Mouse (Mus musculus) R1 (cell line): Measurements from ENCODE around the gene Ppp5c.

Source experiments
- DNase-seq: peaks from one replicate; pipeline ENCODE4 v3.0.0-alpha.2; 2018; ENCODE audit warnings: low read depth, low spot score

Gene Ppp5c

DNA sequence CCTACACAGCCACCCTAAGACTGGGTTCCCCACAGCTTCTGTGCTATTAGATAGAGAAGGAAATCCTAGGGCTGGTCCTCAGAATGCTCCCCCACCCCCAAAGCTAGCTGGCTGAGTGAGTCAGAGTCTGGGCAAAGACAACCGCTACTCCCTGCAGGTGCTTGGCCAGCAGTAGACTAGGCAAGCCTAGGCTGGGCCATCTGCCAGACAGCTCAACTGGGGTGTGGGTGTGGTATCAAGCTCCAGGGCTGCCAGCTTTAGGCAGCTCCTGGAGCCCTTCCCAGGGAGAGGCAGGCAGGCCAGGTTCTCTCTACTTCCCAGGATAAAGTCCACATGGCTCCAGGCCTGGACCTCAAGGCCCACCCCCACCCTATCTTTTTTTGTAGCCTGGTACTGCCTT, 10.7 kb downstream of the Ppp5c start:
- DNase-seq: no peak

- no peak for DNase-seq
Observed at GRCm38 (mm10) chr7:17015381-17015780, 12.3 kb downstream of the Ppp5c start.

- DNase-seq: no peak
Observed at GRCm38 (mm10) chr7:17011909-17012590, 15.7 kb downstream of the Ppp5c start.

DNA sequence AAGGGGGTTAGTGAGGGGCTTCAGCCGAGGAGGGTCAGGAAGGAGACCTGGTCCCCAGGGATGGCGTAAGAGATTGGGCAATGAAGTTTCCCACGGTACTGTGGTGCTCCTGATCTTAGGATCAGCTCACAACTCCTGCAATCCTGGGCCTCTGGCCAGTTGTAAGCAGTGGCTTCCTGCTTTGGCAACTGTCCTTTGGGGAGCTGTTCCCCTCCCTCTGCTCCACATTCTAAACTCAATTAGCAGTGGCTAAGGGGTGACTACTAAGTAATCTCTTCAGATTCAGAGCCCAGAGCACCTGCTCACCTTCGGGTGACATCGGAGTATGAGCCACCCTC, 17.7 kb downstream of the Ppp5c start:
- DNase-seq: no peak

DNA sequence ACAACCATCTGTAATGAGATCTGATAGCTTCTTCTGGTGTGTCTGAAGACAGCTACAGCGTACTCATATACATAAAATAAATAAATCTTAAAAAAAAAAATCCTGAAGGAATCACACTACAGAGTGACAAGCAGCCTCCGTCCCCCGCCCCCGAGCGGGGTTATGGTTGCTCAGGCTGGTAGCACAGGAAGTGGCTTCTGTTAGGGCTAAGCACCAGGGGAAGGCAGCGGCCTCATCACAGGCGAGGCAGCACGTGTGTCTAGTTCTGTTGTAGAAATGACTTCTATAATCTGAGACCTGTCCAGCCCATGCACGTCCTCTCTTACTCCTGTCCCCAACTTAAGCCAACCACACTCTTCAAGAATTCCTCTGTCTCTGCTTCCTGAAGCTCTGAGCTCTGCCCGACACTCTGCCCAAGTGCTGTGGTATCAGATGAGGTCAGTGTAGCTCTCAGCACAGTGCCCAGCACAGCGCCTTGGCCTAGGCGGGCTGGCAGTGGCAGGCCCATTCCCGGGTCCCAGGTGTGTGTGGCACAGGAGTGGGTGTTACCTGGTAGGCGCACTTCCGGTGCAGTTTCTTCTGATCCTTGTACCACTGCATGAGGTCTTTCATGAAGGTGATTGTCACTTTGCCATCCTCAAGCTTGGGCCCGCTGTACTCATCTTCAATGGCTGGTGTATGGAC, 18.3 kb downstream of the Ppp5c start:
- DNase-seq: no peak

- DNase-seq: no peak
Observed at GRCm38 (mm10) chr7:17007300-17007699, 20.4 kb downstream of the Ppp5c start.

DNA sequence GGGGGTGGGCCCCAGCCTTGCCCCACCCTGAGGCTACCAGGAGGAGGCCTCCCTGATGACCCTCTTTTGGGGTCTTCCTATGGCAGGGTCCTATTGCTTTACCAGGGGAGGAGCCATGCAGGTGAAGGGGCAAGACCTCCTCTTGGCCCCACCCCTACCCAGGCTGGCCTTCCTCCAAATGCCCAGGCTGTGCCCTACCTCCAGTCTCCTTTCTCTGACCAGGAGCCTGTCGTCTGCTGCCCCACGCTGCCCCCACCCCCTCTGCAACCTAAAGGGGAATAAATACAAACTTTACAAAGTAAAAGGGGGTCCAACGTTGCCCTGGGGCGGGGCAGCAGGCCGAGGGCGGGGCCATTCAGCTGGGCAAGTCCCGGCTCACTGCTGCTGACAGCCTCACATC, 23.0 kb downstream of the Ppp5c start:
- no peak for DNase-seq

DNA sequence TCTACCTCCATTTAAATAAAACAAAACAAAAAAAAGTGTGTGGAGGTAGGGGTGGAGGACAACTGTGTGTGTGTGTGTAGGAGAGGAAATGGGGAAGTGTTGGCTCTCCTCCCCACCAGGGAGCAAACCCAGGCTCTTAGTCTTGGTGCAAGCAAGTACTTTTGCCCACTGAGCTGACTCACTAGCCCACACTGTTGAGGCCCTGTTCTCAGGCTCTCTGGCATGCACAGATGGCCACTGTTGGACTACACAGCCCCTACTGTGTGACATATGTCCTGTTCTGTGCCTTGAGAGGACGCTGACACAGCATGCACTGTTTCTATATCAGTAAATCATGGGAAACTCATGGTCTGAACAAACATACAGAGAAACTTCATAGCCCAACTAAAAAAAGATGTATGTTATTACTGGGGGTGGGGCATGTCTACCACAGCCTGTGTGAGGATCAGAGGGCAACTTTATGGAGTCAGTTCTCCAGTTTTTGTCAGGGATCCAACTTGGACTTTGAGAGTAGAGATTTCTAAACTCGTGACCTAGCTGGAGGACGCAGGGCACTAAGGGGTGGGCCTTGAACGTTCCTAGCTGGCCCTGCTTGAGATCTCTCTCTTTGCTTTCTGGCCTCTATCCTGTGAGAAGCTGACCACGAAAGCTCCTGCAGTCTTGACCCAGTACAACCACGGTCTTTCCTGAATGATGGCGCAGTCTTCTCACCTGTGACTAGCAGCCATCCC, 24.3 kb downstream of the Ppp5c start:
- DNase-seq: peak; percentile 49

DNA sequence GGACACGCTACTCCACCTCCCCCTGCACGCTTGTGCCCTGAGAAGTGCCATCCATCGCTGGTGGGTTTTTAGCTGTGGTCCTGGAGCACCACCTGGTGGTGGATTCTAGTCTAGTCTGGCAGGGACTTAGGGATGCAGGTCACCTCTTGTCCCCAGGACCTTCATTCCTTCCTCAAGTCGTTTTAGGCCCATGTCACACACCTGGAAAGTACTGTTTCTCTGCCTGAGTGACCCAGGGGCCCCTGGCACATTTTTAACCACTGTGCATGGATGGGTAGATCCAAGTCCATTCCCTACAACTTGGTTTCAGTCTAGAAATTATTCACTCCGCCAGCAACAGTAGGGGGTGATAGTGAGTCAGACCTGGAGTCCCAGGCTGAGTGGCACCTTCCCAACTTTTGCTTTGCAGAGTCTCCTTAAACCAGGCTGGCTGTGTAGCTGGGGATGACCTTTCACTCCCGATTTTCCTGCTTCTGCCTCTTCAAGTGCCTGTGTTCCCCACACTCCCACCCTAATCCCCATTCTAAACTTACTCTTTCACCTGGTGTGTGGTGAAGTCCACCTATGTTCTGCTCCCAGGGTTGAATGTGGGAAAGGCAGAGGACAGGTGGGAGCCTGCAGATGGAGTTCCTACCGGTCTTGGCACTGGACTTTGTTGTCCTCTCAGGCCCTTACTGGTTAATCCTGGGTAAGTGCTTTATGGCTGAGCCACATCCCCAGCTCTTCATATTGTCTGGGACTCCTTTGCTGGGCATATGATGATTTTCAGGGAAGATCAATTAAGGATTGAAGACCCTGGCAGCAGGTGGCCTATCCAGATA, 25.1 kb downstream of the Ppp5c start:
- DNase-seq: peak; percentile 84

DNA sequence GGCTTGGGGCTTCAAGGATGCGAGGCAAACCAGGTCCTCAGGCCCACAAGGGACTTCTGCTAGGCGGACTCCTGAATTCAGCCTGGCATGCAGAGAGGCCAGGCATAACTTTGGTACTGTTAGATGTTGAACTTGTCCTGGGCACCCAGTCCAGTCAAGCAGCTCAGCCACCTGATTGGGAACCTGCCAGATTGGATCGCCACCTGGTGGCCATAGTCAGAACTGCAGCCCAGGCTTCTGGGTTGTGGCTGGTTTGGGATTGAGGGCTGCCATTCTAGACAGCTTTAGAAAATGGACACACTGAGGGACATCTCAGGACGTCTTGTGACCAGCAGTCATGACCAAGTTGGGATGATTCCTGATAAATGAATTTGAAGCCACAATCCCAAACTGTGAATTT, 28.1 kb downstream of the Ppp5c start:
- DNase-seq: peak; percentile 73

- no peak for DNase-seq
Observed at GRCm38 (mm10) chr7:16999233-16999632, 28.5 kb downstream of the Ppp5c start.

DNA sequence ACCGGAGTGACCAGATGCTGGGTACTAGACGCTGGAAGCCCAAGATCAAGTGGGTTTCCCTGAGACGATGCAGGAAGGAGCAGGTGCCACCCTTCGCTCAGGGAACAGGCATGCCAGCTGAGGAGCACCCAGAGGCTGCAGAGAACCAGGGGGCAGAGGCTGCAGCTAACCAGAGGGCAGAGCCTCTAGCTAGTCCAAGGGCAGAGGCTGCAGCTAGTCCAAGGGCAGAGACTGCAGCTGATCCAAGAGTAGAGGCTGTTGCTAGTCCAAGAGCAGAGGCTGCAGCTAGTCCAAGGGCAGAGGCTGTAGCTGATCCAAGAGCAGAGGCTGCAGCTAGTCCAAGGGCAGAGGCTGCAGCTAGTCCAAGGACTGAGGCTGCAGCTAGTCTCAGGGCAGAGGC, 32.4 kb downstream of the Ppp5c start:
- no peak for DNase-seq

DNA sequence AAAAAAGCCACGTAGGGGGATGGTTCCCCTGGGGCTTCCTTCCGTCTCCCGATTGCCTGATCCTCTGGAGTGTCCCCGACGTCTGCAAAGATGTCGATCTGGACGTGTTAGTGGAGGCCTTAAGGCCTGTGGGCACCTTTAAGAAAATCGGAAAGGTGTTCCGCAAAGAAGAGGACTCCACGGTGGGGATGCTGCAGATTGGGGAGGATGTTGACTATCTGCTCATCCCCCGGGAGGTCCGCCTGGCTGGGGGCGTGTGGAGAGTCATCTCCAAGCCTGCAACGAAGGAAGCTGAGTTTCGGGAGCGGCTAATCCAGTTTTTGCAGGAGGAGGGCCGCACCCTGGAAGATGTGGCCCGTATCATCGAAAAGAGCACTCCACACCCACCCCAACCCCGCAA, 33.3 kb downstream of the Ppp5c start:
- no peak for DNase-seq

DNA sequence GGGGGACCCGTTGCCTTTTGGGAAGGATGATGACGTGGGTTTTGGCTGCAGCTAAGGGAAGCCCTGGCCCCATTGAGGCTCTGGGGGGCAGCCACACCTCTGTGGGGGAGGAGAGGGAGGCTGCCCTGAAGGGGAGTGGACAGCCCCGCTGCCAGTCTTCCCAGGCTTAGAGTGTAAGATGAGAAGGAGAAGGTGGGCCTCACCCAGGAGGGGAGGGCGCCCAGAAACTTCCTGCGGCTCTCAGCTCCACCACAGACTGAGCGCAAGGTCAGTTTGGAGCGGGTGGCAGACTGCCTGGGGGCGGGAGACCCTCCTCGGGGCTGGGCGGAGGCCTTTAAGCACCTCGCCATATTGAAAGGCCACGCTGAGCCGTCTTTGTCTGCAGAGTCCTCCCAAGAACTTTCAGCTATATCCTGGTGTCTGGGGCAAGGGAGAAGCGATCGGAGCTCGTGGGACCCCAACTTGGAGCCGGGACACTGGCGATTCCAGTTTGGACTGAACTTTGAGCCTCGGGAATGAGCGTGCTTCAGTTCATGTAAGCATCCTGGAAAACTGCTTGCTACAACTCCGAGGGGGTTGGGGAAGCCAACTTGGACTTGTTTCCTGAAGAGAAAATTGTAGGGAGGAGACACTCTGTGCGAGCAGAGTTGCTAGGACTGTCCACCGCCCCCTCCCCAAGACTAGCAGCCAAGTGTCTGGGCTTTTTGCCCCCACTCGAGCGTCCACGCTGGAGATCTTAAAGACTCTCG, 33.9 kb downstream of the Ppp5c start:
- peak; percentile 80 for DNase-seq

DNA sequence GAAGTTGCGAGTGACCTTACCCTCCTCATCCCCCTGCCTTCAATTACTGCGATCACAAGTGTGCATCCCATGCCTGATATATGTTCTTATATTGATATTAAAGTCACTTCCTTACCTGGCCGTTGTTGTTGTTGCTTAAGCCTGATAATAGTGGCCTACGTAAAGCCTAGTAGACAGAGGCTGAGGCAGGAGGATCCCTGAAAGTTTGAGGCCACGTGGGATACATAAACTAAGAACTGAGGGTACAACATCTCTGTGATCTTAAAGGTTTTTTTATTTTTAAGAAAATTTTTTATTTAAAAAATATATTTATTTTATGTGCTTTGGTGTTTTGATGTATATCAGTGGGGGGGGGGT, 35.3 kb downstream of the Ppp5c start, which contains the start of gene Ccdc8:
TSS of gene Ccdc8 (plus strand) at position 258 of the 357 bp plus-strand sequence.
- no peak for DNase-seq

- DNase-seq: peak; percentile 54
Observed at GRCm38 (mm10) chr7:16991681-16992450, 35.9 kb downstream of the Ppp5c start.

- DNase-seq: peak; percentile 68
Observed at GRCm38 (mm10) chr7:16990006-16990744, 37.5 kb downstream of the Ppp5c start.

GRCm38 (mm10) chr7:16988405-16988804, 39.3 kb downstream of the Ppp5c start:
- no peak for DNase-seq

DNA sequence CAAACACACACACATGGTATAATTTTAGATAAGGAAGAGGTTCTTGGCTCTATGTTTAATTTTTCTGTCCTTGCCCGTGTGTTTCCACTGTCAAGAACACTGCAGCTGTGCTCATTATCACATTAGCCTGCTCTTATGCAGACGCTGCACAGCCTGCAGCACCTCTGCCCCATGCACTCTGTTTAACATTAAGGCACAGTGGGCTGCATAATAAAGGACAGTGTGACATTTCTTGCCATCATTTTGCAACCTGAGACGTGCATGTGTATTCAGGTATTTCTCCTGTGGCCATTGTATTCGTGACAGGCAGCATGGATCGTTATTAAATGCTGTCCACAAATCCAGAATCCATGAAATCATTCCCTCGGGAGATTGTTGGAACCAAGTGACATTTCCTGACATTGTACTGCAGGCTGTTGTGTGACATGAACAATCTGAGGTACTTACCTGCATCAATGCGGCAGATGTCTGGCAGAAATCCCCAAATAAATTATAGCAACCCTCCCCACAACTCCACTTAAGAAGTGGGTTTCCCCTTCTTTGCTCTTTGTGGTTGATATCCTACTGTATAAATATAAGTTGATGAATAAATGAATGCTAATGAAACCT, 40.1 kb downstream of the Ppp5c start:
- no peak for DNase-seq
